1 mouse cellular context compared by ENCODE assay signal in genomic region chr13:103774119-103774757, GRCm38 (mm10).
TF ChIP-seq lines count a peak whose summit lies in the region.

Gene Srek1, minus strand, starts transcription at chr13:103774608.

TF ChIP-seq in CH12.LX, 34 proteins besides CTCF, POLR2A, EP300 and RAD21 (continued from another document):
- no peak for TF ChIP-seq SMC3 (IDR thresholded peaks at IDR 0.05; ENCODE audit: low read depth, low read length)
- peak; percentile 79 for TF ChIP-seq HCFC1 (IDR thresholded peaks at IDR 0.05; ENCODE audit: low read depth, low read length)
- TF ChIP-seq USF1 (IDR thresholded peaks at IDR 0.05; ENCODE audit: low read depth, low read length) = peak; percentile 95
- peak; percentile 87 for TF ChIP-seq USF2 (conservative IDR thresholded peaks at IDR 0.05; ENCODE audit: low read depth, low read length)
- TF ChIP-seq NRF1 (IDR thresholded peaks at IDR 0.05; ENCODE audit: low read depth, low read length) = peak; percentile 86
